ENCODE assay signal across 11 mouse cellular contexts in the genomic region with DNA sequence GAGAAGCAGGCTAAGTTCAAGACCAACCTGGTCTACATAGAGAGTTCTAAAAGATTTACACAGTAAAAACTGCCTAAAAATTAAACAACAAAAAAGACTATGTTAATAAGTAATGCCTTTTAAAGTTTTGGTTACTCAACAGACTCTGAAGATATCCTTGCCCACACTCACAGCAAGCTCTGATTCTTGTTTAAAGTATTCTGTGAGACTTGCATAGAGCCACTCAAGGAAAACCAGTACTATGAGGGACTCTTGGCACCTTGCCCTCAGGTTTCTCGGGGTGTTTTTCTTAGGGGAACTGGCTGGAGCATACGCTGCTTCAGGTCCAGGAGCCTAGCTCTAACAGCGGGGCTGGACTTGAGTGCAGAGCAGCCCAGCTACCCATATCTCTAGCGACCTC.
"Had no signal": no experiment of that assay in that cellular context is flagged by ENCODE, and none has a peak within 500 bp of the region (broad histone marks: within the 10 kb centered on the region; RNA-seq: fewer than 3 reads in every experiment).

No protein-coding gene starts in this region.

- H3K4me1 ChIP-seq: limb, embryonic 15.5 days; liver, embryonic 12.5 days; midbrain, embryonic 15.5 days; neural tube, embryonic 13.5 days had no signal

- DNase-seq: kidney, adult 8-10 months; retina, postnatal 1 day; thymus, postnatal 4 days had no signal

- H3K4me3 ChIP-seq: limb, embryonic 15.5 days; liver, embryonic 12.5 days; midbrain, embryonic 15.5 days; neural tube, embryonic 13.5 days; stomach, embryonic 15.5 days had no signal

- H3K9ac ChIP-seq: hindbrain, embryonic 14.5 days; limb, embryonic 15.5 days; liver, embryonic 12.5 days; midbrain, embryonic 15.5 days; neural tube, embryonic 13.5 days; stomach, embryonic 15.5 days had no signal

- H3K27me3 ChIP-seq: limb, embryonic 15.5 days; liver, embryonic 12.5 days; midbrain, embryonic 15.5 days; neural tube, embryonic 13.5 days; stomach, embryonic 15.5 days had no signal

- ATAC-seq: intestine, embryonic 16.5 days had no signal

- H3K4me2 ChIP-seq: hindbrain, embryonic 14.5 days; limb, embryonic 15.5 days; liver, embryonic 12.5 days; midbrain, embryonic 15.5 days; neural tube, embryonic 13.5 days; stomach, embryonic 15.5 days had no signal

- H3K9me3 ChIP-seq: limb, embryonic 15.5 days; liver, embryonic 12.5 days; midbrain, embryonic 15.5 days; neural tube, embryonic 13.5 days; stomach, embryonic 15.5 days had no signal

- H3K27ac ChIP-seq: hindbrain, embryonic 14.5 days; kidney, postnatal 0 days; limb, embryonic 15.5 days; liver, embryonic 12.5 days; midbrain, embryonic 15.5 days; neural tube, embryonic 13.5 days; stomach, embryonic 15.5 days had no signal
